Mouse (Mus musculus) frontal cortex, adult (tissue): ENCODE measurements at regions not wholly inside any gene's neighbourhood (a gene's known extent, or its start where the extent isn't known, plus 50 kb on each side); places are given as distances from the start of the nearest gene placed in this dataset.
"Not testable (repeated sequence)": the region's sequence is repeated elsewhere in the genome, so short reads cannot be mapped to it uniquely, and the experiment has no call there.

Experiments
- ATAC-seq: cut with Nextera tagmentation; 2 replicates; pipeline ENCODE4 v1.9.2; 2017; ENCODE audit warnings: mild to moderate bottlenecking, moderate library complexity, mixed read lengths; ENCODE audit not compliant: low TSS enrichment

DNA sequence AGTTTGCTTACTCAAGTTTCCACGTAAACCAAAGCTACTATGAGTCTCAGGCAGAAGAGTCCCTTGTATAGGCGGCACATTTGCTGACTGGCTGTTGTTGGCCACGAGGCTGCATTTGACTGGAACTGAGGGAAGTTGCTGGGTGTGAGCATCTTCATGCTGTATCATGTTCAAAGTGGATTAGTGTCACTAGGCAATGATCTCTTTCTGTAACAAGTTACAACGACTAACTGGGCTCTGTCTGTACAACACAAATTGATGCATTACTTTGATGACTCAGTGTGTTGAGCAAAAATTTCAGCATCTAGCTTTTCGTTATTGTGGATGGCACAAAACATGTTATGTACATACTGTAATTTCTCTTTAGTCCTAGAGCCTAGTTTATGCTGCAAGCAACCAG lies 203.7 kb upstream of the P2ry1 start:
- ATAC-seq, result no peak

DNA sequence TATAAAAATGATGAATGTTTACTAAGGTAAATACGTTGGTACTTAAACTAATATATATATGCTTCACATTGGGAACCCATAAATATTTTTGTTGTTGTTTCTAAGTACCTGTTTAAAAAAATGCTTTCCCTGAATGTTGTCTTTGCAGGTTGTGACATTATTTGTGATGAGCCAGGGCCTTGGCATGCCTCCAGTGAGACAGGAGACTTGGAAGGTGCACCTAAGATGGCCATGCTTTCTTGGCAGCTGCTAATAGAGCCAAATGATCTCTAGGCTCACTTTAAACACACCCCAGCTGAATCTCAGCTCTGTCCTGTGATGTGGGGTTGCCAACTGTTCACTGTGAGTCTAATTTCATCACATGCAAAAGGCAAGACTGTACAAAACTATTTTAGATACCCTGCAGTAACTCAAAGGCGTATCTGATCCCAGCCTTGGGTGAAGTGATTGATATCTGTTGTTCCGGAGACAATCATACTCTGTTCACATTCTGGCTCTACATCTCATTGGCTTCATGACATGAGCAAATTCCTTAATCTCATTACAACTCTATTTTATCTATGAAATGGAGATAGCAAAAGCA lies 197.8 kb upstream of the P2ry1 start:
- ATAC-seq, result no peak

DNA sequence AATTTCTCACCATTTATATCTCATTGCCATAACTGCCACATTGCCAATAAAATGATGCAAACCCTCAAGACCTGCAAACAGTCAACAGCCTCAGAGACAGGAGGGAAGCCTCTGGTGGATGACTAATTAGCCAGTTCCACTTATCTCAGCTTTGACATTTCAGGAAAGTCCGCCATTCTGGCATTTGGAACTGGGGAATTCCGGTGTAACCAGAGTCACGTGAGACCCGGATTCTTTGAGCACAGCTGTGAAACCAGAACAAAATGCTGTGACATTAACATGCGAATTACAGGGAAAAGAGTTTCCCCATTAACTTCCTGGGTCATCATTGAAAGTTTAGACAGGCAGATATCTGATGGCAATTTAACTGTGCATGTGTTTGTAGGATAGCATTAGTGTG lies 190.7 kb upstream of the P2ry1 start:
- no peak for ATAC-seq

DNA sequence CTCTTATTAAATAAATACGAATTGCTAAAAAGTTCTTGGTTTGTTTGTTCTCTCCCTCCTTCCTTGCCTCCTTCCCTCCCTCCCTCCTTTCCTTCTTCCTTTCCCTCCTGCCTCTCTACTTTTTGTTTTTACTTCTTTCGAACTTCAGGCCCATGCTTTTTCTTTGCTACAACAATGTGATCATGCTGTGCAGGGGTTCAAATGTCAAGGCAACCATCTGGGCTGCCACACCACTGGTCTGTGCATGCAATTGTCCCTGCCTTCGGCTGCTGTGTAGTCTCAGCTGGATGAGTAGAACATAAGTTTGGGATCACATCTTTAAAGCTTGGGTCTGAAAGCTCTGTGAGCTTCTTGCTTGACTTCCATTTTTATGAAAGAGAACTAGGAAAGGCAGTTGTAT lies 189.1 kb upstream of the P2ry1 start:
- ATAC-seq, result no peak

DNA sequence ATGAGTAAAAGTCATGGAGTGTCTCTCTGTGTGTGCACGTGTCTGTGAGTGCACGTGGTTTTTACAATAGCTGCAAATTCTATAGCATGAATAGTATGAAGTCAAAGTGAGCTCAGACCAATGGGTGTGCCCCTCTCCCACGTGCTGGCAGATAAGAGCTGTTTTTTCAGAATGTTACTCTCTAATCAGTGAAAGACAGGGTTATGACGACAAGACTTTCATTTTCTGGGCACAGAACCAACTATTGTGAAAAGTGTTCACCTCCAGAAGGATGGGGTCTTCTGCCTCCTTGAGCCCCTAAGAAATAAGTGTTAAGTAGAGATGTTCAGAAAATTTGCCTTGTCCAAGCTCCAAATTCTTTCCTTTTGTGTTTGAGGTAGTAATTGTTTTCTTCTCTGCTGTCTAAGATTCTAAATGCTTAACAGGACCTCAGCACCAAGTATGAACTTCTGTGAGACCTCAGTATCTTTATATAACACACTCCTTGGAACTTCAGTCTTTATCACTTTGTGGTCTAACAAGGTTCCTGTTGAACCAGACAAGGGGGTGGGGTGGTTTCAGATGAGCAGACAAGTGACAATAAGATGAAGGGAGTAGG lies 182.8 kb upstream of the P2ry1 start:
- no peak for ATAC-seq

DNA sequence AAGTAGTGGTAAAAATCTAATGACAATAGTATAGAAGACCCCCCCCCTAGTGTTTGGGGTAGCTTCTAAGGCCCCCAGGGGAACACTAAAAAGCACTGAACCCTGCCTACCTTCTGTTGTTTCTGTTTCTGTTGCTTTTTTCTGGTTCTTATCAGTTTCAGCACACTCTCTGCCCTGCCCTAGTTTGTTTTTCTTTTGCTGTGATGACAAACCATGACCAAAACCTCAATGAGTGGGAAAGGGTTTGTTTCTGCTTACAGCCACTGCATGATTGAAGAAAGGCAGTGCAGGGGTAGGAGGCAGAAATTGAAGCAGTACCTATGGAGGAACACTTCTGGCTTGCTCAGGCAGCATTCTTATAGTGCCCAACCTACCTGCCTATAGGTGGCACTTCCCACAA lies 181.1 kb upstream of the P2ry1 start:
- ATAC-seq, result no peak

DNA sequence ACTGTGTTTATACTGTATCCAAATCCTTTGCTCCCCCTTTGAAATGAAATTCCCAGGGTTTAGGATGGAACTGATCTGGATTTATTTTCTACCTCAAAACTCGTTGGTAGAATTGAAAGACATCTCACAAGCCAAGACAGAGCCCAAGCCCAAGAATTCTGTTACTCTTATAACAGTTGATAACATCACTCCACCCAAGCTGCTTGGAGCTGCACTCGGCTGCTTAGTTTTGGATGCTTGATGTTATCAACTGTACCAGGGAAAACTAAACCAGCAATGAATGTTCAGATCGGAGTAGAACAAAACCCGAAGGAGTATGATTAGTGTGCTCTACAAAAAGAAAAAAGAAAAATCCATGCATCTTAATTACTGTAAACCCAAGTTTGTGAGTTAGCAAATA lies 175.8 kb upstream of the P2ry1 start:
- ATAC-seq, result no peak

DNA sequence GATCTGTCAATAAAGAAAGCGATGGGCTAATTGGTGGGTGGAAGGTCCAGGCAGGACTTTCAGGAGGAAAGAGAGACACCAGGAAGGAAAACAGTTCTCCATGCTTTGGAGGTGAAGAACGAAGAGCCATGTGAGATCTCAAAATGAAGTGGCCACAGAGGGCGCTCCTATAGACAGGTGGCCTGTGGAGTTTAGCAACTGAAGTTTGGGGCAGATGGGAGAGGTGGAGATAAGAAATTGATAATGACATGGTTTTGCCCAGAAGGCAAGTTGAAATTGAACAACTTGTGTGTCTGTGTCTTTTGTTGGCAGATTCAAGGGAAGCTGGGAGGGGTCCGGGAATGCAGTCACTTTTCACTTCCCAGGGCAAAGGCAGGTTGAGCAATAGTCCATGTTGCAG lies 170.2 kb upstream of the P2ry1 start:
- no peak for ATAC-seq

DNA sequence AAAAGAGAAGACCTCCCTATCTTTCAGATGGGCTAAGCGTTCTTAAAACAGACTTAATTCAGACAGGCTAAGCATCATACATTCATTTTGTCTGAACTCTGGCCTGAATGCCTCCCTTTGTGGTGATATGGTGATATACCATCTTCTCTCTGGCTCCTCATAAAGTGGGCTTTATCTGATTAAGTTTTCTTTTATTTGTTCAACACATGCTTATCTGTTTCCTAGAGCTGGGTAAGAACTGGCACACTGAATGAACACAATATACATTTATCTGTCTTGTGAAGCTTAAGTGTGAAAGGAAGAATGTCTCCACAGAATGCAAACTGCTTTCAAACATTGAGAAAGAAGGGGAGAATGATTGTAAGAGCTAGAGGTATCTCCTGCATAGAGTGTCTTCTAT lies 160.7 kb upstream of the P2ry1 start:
- ATAC-seq, result no peak

DNA sequence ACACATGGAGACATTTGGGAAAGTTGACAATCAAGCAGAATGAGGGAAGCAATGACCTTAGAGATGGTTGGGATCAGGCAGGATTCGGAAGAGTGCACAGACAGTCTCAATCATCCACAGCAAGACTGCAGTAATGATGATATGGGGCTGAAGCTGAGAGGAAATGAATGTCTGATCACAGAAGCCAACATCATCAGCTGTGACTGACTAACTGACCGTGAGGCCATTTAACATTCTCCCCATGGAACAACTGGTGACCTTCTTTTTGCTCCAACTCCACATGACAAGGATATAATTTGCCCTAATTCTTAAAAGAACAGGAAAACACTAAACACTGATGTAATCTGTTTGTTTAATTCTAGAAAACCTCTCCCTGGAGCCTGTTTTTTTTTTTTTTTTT lies 157.3 kb upstream of the P2ry1 start:
- ATAC-seq, result no peak

DNA sequence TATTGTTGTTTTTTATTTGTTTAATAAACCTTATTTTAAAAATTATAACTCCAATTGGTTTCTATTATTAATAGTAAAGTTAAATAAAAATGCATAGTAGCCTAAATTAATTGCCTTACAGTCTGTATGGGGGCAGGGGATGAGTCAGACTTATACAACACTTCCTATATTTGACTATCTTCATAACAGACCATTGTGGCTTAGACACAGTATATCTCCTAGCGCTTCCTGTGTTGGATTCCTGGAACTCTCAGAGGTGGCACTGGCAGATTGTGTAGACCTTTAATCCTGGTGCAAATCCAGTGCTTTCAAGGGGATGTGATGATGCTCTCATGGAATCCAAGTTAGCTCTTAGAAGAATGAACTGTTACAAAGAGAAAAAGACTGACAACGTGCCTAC lies 154.2 kb upstream of the P2ry1 start:
- no peak for ATAC-seq

DNA sequence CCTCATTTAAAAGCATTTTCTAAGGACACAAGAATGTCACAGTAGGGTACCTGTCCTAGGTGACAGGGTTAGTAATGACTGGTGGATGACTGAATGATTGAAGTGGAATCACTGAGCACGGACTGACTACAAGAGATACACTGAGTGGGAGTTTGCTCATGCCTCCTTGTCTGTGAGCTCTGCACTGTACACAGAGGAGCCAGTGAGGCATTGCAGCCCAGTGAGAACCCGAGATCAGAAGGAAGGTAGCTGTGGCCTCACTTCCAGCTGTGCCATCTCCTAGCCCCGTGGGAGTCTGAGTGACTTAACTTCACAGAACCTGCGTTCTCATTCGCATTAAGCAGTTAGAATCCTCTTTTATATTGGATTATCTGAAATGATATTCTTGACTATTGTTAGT lies 148.8 kb upstream of the P2ry1 start:
- no peak for ATAC-seq

DNA sequence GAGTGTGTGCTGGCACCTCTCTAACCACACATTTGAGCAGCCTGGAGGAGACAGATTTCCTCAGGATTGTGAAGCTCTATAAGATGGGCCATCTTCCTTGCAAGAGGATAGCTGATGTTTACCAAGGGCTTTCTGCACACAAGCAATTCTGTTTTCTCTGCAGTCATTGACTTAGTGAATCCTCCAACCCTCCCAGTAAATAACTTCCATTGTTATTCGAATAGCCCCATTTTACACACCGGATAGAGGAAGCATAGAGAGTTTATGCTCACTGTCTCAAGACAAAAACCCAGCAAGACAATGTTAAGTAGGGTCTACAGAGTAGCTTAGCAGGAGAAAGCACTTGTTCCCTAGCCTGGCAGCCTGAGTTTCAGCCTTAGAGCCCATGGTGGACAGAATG lies 146.9 kb upstream of the P2ry1 start:
- ATAC-seq, result no peak

DNA sequence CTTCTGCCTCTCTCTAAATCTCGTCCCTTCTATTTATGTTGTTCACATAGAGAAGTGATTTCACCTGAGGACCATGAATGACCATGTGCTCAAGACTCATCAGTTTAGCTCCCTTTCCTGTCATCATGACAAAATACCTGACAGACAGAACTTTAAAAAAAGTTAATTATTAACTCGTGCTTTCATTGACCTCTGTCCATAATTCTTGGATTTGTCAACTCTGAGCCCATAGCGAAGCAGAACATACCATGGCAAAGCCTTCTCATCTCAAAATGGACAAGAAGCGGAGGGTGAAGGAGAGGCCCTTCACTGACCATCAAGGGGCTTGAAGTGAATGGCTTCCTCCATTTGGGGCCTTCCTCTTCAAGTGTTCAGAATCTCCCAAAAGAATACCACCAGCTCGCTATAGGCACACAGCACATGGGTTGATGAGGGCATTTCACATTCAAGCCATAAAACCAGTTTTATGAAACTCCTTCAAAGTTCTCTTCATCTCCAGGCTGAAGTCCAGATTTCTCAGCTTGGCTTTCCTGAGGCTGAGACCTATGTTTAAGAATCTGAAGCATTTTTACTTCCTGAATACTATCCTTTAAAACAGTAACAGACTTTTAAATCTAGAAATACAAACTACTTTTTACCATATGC lies 144.0 kb upstream of the P2ry1 start:
- no peak for ATAC-seq

DNA sequence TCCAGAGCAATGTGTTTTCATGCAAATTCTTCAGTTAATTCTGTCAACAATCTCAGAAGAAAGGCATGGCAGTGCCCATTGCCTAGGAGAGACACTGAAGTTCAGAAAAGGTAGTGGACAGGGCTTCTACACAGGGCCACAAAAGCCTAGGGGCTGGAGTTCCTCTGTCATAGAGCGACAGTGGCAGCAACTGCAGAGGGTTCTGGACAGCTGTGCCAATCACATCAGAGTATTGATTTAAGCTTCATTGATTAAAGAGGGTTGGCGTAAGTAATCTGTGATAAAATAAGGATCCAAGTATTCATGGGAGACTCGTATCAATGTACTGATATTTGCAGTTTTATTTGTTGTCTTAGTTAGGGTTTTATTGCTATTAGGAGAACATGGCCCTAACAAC lies 143.5 kb upstream of the P2ry1 start:
- ATAC-seq, result no peak

DNA sequence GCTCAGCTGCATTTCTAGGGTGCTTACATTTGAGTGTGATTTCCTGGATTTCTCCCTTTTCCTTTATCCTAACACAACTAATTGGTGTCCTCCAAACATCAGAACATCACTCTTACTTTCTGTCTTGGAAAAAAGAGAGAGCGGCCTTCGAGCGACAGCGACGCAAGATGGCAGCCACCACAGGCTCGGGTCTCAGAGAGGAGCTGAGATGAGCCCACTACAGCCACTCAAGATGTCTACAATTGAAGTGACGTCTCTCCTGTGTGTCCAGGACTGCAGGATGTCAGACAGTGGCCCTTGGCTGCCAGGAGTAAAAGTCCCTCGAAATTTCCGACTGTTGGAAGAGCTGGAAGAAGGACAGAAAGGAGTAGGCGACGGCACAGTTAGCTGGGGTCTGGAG lies 125.7 kb upstream of the P2ry1 start:
- not testable (repeated sequence) for ATAC-seq

DNA sequence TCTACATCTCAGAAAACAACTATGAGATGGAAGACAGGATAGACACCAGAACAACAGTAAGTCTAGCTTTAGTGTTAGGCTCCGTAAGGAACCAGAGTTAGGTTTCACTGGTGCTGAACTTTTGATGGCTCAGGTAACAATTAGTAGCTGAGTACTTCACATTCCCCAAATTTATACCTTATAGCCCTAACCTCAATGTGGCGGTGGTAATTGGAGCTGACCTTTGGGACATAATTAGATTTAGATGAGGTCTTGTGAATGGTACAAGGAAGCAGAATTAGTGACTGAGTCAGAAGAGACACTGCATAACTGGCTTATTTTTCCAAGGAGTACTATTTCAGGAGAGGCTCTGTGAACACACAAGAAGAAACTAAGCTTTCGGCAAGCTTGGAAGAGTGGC lies 123.7 kb upstream of the P2ry1 start:
- ATAC-seq, result no peak

DNA sequence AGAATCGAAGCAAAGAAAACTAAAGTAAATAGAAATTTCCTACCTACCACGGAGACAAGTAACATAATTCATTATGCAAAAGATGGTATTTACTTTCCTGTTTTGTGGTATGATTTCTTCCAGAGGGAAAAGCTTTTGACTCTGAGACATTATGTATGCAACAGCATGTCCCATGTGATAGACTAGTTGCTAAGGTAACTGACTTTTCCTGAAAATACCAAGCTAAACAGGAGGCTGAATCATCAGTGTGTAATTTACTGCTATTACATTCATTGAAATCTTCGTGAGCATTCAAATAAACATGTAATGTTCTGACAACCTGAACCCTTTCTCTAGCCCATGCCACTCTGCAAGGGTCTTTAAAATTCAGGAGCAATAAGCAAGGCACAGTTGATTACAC lies 118.6 kb upstream of the P2ry1 start:
- ATAC-seq, result peak; percentile 59; the same call in 1 of the 2 replicates

DNA sequence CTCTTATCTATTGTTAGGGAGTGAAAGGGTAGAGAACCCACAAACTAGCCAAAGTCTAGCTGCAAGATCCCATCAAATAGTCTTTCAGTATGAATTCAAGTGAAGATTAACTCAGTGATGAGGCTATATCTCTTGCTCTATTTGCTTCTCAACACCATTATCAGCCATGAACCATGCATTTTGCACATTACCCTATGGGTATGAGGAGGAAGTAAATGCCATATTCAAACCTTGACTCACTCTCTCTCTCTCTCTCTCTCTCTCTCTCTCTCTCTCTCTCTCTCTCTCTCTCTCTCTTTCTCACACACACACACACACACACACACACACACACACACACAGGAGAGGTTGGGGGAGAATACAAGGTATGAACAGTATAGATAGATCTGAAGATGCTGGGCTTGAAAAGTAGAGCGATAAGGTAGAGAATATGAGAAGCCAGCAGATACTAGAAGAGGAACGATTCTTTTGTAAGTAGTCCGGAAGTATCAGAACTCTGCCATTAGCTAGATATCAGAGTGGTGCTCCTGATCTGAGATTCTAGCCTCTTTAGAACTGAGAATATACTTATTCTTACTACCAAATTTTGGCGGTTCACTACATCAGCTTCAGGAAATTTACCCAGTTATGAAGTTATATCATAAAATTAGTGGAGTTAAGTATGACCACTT lies 113.3 kb upstream of the P2ry1 start:
- no peak for ATAC-seq

DNA sequence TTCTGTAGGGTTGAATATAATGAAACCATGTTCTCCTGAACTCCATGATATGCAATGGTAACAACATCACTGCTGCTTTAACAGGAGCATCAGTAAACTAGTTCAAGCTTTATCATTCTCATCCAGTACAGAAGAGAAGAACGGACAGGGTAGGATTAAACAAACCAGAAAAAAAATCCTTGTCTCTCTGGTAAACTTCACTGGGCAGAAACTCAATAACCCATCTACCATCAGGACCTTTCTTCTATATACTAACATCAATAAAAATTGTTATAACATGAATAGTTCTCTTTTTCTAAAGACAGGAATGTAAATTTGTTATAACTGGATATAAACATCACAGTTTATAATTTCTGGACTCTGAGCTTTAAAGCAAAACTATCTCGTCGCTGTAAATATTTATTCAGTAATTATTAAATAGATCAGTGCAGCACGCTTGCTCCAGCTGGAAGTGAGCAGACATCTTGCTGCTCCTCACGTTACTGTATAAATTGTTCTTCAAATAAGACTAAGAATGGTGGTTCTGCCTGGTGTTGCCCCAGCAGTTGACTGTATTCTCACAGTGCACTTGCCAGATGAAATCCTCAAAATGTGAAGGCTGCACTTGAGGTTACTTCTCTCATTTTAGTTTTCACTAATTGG lies 104.8 kb upstream of the P2ry1 start:
- no peak for ATAC-seq

DNA sequence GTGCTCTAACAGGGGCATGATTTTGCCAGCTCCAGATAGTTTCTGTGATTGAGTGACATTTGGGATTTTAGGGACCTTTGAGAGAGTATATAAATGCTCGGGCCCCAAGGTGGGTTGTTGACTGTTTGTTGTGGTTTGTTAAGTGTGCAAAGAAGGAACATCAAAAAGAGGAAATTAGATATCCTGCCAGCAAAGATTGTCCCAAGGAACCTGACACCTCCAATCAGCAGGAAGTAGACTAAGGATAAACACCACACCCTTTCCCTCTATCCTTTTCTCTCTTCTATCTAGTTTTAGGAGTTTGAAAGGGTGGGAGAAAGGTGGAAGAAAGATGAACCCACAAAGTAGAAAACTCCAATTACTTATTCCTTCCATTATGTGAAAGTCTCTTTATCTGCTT lies 103.9 kb upstream of the P2ry1 start:
- ATAC-seq, result no peak

DNA sequence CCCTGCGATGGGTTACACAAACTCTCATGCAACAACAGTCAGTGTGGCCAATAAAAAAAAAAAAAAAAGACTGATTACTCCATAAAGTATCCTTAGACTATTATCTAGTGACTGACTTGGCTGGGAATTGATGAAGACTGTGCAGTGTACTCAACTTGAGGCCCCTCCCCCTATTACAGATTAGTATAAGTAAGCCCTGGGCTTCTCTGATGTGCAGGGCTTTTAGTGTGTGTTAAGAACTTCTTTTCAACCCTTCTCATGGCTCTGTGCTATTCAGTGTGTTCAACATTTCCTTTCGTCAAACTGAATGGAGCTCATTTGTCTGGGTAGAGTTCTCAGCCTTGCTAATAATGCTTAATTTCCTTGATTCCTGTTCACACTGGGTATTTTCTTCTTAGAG lies 101.0 kb upstream of the P2ry1 start:
- ATAC-seq, result no peak

DNA sequence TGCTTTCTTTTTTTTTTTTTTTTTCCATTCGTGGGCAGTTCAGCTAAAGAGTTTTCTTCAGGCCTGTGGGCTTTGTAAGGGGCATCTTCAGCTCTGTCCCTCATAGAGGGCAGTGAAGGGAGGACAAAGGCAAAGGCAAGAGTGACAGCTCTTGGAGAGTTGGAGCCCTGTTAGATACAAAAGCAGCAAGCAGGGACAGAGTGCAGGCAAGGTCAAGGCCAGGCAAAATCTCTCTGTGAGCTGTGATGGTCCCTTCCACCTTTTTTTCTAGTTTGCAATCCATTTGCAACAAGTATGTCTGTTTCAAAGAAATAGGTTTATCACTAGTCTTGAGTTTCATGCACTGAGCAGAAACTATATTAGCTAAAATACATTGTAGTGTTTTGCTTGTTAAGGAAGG lies 86.2 kb upstream of the P2ry1 start:
- ATAC-seq, result no peak
